Mouse (Mus musculus) cerebellum, postnatal 4 days (tissue): ENCODE results near the gene Sgf29.

Source experiments
- DNase-seq, 2 experiments: peaks; one replicate each; pipeline ENCODE4 v3.0.0; 2022; ENCODE audit warnings: low spot score in 2 of 2, mixed read lengths in 1 of 2

Gene Sgf29

GRCm38 (mm10) chr7:126649231-126650051 is at the start of gene Sgf29:
Gene Sgf29 (plus strand): TSS chr7:126649309.
- DNase-seq = peak; percentile 85 to 92

DNA sequence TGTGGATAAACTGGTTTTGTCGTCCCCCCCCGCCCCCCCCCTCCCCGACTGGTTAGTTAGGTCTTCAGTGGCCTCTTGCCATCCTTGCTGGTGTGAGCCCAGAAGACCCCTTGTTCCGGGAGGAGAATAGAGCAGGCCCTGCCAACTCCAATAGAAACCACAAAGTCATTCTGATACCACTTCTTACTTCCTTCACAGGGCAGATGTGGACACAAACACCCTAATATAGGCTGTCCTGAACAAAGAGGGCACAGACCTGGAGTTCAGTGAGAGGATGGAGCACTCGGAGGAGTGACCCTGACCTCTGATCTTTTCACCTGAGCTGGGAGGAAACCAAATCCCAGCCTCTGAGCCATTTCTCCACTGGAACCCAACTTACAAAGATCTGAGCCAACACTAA is 47.2 kb upstream of the Sgf29 start:
- no peak for DNase-seq

- DNase-seq = no peak
Measured at GRCm38 (mm10) chr7:126602650-126603049, 46.5 kb upstream of the Sgf29 start.

DNA sequence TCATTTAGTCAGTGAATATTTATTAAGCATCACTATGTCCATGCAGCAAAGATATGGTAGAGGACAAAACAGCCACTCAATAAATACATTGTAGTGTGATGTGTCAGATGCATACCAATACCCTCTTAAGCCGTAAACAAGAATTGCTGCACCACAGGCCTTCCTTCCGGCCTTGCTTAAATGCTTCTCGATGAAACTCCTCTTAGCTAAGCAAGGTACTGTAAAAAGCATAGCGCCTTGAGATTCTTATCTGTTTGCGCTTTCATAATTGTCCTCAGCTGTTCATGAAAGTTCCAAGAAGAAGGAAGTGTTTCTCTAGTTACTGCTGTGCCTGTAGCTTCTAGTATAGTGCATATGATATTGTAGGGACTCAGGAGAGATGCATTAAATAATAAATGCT is 42.5 kb upstream of the Sgf29 start:
- no peak for DNase-seq

DNA sequence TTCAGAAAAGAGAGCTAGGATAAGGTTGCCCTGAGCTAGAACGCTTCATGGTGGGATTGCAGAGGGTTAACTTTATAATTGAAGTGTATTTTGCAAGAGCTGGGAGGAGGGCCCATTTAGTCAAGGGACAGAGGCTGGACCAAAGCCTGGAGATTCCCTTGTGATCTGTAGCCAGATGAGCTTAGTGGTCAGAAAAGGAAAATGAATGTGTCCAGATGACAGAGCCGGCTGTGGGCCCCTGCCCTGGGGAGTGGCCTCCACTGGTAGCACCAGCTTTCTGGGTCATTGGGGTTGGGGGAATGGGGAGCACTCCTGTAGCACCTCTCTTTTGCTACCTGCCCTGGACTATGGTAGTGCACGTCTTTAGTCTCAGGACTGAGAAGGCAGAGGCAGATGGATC is 42.0 kb upstream of the Sgf29 start:
- DNase-seq = no peak

DNA sequence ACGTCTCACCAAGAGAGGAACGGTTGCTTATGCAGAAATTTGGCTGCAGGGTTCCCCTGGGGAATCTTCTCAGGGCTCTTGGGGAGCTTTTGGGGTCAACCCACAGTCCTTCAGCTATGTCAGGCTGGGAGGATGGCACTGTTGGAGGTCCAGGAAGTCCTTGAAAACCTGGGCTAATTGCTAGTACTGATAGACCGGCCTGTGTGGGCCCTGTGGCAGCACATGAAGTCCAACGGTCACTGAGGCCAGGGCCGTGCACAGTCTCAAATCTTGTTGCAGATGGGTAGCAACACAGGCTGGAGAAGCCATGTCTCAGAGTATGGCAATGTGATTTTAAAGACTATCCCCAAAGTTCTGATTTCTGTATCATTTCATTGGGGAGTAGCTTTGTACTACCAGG is 41.3 kb upstream of the Sgf29 start:
- DNase-seq = no peak

- DNase-seq = no peak
Measured at GRCm38 (mm10) chr7:126612736-126613135, 36.4 kb upstream of the Sgf29 start.

DNA sequence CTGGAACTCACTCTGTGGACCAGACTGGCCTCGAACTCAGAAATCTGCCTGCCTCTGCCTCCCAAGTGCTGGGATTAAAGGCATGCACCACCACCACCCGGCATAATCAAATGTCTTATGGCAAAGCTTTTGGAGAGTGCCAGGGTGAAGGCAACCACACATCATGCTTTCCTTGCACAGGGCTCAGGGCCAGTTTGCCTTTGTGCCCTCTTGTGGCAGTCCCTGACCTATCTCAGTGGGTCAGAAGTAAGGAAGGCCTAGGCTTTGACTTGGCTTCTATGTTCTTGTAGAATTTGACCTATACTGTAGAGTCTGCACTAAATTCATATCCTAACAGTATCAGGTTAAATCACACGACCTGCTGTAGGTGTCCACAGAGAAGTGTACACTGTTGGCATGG is 32.4 kb upstream of the Sgf29 start:
- DNase-seq = no peak

GRCm38 (mm10) chr7:126619559-126620275 is 29.4 kb upstream of the Sgf29 start:
- no peak for DNase-seq

DNA sequence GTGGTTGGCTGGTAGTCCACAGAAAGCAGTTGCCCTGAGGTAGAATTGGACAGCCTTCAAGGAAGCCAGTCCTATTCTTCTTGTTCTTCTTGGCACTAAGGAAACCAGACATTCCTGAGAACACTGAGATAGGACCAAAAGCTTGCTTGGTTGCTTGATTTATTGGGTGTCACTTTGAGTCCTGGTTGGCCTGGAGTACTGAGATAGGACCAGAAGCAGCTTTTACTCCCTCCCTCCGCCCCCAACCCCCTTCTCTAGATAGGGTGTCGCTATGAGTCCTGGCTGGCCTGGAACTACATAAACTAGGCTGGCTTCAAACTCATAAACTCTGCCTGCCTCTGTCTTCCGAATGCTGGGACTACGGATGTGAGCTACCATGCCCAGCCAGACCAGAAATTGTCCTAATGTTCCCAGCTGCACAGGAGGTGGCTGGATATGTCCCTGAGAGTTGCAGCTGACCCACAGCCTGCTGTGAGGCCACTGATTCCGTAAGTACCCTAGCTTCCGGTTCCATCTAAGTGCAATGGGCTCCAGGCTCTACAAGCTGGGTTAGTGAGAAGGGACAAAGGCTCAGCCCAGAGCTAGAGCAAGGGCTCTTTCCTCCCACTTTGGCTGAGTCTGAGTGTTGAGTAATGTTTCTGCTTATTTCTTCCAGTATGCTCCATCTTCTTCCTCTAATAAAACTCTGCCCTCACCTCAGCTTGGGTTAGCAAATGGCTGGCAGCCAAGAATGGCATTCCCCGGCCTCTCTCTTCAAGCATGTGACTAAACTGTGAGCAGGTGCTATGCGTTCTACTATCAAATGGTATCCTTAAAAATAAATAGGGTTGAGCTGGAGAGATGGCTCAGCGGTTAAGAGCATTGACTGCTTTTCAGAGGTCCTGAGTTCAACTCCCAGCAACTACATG is 27.4 kb upstream of the Sgf29 start:
- no peak for DNase-seq

- DNase-seq = no peak
Measured at GRCm38 (mm10) chr7:126623381-126623780, 25.7 kb upstream of the Sgf29 start.

DNA sequence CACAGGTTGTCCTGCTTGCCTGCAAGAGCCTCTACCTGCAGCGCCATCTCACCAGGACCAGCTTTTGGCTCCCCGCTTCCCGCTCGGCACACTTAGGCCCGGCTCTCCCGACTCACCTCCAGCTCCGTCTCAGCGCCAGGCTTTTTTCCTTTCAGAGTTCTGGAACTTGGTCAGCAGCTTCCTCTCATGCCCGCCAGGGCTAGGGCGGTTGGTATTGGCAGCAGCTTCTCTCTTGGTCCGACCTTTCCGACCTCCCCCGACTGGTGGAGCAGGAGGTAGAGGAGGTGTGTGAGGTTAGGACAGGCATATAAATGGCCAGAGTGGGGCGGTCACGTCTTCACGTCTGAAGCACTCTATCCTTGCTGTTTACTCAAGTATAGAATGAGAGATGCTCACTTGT is 24.3 kb upstream of the Sgf29 start:
- DNase-seq = no peak

GRCm38 (mm10) chr7:126625369-126625768 is 23.7 kb upstream of the Sgf29 start:
- peak in 1 of 2 experiments; percentile 5 for DNase-seq

DNA sequence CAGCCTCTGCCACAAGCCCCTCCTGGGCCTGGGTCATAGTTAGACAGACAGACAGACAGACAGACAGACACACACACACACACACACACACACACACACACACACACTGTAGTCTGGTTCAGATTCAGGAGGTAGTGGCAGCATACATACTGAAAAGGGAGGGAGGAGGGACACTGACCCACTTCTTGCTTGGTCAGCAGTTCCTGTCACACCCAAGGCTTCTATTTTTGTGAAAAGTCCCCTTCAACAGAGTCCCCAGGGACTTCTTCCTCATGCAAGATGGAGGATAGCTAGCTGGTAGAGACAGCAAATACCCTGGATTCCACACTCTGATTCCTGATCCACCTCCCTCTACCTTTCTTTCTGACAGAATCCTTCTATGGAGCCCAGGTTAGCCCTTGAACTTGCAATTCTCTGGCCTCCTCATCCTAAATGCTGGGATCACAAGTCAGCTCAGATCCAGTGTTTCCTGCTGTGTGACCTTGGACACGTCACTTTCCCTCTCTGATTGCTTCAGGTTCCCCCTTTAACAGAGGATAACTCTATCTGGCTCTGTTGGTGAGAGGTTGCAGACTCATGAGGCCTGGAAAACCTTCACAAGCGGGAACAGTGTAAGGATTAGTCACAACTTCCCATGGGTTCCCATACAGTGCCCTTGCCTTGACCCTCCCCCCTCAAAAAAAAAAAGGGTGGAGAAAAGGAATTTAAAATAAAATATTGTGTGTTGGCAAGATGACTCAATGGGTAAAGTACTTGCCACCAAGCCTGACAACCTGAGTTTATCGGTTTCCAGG is 23.1 kb upstream of the Sgf29 start:
- no peak for DNase-seq

DNA sequence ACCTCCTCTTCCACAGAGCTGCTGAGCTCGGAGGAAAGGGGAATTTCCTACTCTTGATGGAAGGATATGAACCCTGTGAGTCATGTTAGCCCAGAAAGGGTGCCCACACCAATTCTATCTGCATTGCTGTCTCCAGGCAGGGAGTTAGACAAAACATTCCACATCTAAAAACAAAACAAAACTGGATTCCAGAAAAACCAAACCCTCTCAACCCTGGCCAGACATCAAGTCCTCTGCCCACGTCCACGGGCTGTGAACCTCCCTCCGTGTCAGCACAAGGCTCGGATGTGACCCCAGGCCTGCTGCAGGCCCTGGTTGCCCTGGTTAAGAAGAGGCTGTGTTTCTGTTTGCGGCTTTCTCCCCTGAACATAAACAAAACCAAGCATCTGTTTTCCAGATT is 21.0 kb upstream of the Sgf29 start:
- DNase-seq = no peak

DNA sequence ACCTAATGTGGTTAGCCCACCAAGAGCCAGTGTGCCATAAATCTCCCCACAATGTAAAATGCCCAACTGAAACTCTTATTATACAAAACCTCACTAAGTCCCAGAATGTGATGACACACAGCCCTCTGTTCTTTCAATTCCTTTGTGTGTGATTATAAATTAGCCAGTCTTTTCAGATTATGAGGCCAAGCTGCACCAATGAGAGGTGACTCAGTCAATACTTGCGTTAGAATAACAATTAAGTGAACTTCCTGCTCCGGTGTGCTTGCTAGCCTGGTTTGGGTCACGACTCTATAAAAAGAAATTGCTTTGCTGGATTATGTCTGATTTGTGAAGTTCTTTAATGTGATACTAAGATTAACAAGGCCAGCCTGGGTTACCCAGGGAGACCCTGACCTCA is 19.2 kb upstream of the Sgf29 start:
- DNase-seq = no peak

DNA sequence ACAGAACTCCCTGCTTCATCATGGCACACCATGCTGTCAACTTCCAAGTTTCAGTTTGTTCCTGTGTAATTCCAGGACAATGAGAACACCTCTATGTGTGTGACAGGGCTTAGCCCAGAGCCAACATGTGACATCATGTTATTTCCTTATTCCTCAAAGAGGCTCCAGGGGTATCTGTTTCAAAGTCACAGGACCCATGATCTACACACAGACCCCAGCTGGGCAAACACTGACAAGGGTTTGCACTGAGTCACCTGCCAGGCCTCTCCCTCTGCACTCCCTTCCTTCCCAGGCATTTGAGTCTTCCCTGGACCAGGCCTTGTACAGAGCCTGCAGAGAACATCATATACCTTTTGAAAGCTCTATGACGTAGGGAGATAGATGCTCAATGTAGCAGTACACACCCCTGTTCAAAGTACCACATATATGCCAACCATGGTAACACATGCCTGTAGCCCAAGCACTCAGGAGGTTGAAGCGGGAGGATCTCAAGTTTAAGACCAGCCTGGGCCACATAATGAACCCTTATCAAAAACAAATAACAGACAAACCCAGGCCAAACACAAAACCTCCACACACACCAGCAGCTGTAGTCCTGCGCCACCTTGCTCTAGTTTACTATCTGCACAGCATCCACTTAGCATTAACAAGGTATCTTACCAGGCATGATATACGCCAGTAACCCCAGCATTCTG is 18.1 kb upstream of the Sgf29 start, which contains the start of gene Nupr1:
Gene Nupr1 (minus strand): TSS at position 38 of the 695 bp plus-strand sequence.
- DNase-seq = no peak

GRCm38 (mm10) chr7:126632478-126632877 is 16.6 kb upstream of the Sgf29 start:
- DNase-seq = no peak

- DNase-seq = no peak
Measured at GRCm38 (mm10) chr7:126635375-126635774, 13.7 kb upstream of the Sgf29 start.

DNA sequence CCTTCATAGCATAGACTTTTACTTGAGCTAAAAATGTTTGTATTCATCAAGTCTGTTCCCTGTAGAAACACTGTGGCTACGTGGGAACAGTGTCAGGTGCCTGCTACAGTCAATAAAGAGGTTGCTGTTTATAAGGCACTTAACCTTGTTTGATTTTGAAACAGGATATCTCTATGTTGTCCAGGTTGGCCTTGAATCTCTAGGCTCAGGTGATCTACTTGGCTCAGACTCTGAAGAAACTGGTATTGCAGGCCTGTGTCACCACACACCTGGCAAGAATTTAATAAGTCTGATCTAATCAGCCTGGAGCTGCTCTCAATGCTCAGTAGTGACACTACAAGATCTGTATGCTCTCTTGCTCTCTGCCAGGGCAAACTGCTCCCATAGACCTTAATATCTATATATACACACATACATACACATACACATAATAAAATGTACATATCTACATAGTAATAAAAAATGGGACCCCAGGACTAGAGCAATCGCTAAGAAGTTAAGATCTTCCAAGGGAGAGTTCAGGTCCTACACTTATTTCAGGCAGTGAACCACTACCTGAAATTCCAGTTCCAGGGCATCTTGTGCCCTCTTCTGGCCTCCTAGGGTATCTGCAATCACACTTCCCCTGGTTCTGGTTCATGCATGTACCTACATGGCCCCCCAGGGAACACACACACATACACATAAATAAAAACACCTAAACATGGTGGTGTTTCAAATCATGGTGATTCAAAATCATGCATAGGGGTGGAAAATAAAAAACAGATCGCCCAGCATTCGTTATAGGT is 12.2 kb upstream of the Sgf29 start:
- no peak for DNase-seq
